Mouse (Mus musculus) liver, postnatal 0 days (tissue): ENCODE data around the gene Tsc22d1. TPM values are rescaled to one million over a fixed set of nuclear protein-coding genes. Genes with fewer than 3 reads are reported as not detected.

ENCODE experiments used
- ATAC-seq: fragments of 200-750 bp; cut with Nextera tagmentation; 2 replicates; pipeline ENCODE4 v1.8.0; 2017; ENCODE audit warnings: mild to moderate bottlenecking, moderate library complexity
- DNase-seq: peaks from one replicate; pipeline ENCODE4 v3.0.0-alpha.2; 2016
- H3K27ac ChIP-seq: fragments of 300-500 bp; sonication (generic); 2 replicates; pipeline ENCODE4 v1.5.1; 2014; ENCODE audit warnings: antibody characterized with exemption, moderate library complexity, mild to moderate bottlenecking, low read depth
- H3K27me3 ChIP-seq: fragments of 300-500 bp; sonication (generic); 2 replicates; pipeline ENCODE4 v1.6.1; 2014; ENCODE audit warnings: low read length, control low read depth, mixed read lengths; ENCODE audit not compliant: insufficient read depth
- H3K36me3 ChIP-seq: fragments of 300-500 bp; sonication (generic); replicated peaks from 2 replicates; pipeline ENCODE4 v1.6.1; 2014; ENCODE audit warnings: mild to moderate bottlenecking, control low read depth, low read length, moderate library complexity, mixed read lengths; ENCODE audit not compliant: insufficient read depth
- H3K4me1 ChIP-seq: fragments of 300-500 bp; sonication (generic); 2 replicates; pipeline ENCODE4 v1.6.1; 2014; ENCODE audit warnings: antibody characterized with exemption, mild to moderate bottlenecking, control low read depth; ENCODE audit not compliant: insufficient read depth
- H3K4me2 ChIP-seq: fragments of 300-500 bp; sonication (generic); 2 replicates; pipeline ENCODE4 v1.6.1; 2014; ENCODE audit warnings: low read depth, mild to moderate bottlenecking, low read length, moderate library complexity, mixed read lengths
- H3K4me3 ChIP-seq: fragments of 300-500 bp; sonication (generic); 2 replicates; pipeline ENCODE4 v1.5.1; 2014; ENCODE audit warnings: low read depth, low read length
- H3K9ac ChIP-seq: fragments of 300-500 bp; sonication (generic); replicated peaks from 2 replicates; pipeline ENCODE4 v1.6.1; 2014; ENCODE audit warnings: mild to moderate bottlenecking, moderate library complexity
- H3K9me3 ChIP-seq: fragments of 300-500 bp; sonication (generic); 2 replicates; pipeline ENCODE4 v1.6.1; 2016; ENCODE audit warnings: mild to moderate bottlenecking, control low read depth, low read length, mixed read lengths
- CTCF ChIP-seq: sonication (generic); IDR thresholded peaks from 2 replicates; pipeline ENCODE4 v1.5.1; 2016; ENCODE audit warnings: antibody characterized with exemption, low read depth
- EP300 ChIP-seq: IDR thresholded peaks from 2 replicates; pipeline ENCODE4 v1.6.1; 2016; ENCODE audit warnings: antibody characterized with exemption, low read depth, mild to moderate bottlenecking
- WGBS: fragments of 180-500 bp; shearing (Covaris S2); extraction: QIAGEN DNeasy Blood & Tissue Kit; methylation state at CpG from one replicate; pipeline ENCODE4 v1.1.7; 2014; ENCODE audit not compliant: insufficient replicate concordance; 5-methylcytosine and 5-hydroxymethylcytosine counted together
- polyA plus RNA-seq: library from polyadenylated mRNA; unstranded; fragments of >200 nt; fragmentation: Nextera tagmentation; extraction: Ambion mirVana; gene quantifications from 2 replicates; pipeline ENCODE4 v1.2.1, GENCODE M21; 2015

Gene Tsc22d1
- polyA plus RNA-seq, 1 experiment from 2014 or later: 137 TPM

DNA sequence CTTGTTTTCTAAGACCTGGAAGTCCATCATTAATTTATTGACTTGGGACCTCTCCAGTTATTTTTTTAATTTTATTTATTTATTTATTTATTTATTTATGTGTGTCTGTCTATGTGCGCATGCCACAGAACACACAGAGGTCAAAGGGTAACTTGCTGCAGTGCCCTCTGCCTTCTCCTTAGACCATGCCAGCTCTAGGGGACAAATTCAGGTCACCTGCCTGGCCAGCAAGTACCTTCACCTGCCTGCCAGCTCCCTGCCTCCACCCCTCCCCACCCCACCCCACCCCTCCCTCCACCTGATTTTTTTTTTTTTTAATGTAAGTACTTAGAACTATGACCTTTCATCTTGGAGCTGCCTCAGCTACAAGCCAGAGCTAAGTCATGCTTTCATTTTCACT is 68.9 kb downstream of the Tsc22d1 start:
- no peak for TF ChIP-seq EP300
- no peak for TF ChIP-seq CTCF
- H3K4me1 ChIP-seq: peaks cover 2% of the 10 kb centered on the region; the same call in 1 of the 2 replicates
- 86% methylated on average over 1 of the region's 1 CpGs for WGBS
- no peak overlapping the region for H3K9ac ChIP-seq
- H3K27ac ChIP-seq: no peak overlapping the region
- no peak overlapping the region for H3K4me3 ChIP-seq
- H3K4me2 ChIP-seq: no peak overlapping the region
- no peaks in the 10 kb centered on the region for H3K27me3 ChIP-seq
- DNase-seq (no peak), ATAC-seq (no peak)
- no peaks in the 10 kb centered on the region for H3K9me3 ChIP-seq
- no peaks in the 10 kb centered on the region for H3K36me3 ChIP-seq

DNA sequence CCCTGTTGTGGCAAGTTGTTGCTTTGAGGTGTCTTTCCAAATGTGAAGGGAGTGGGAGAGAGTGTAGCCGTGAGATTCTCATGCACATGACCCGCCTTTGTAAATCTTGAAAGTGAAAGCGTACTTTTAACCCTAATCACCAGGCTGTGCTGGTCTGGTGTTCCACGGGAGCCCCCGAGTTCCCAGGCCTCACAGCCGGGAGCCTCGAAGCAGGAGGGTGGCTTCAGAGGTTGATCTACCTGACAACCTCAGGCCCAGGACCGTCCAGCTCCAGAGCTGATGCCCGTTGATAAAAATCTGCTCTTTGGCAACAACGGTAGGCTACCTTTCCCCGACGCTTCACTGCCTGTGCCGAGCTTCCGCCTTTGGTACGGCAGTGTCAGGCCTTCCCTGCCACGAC is 72.8 kb downstream of the Tsc22d1 start:
- peak; percentile 33; the same call in 1 of the 2 replicates for ATAC-seq
- no peak for DNase-seq
- Histone ChIP-seq H3K27ac (peak overlapping the region; percentile 12; the same call in 1 of the 2 replicates), H3K4me3 (no peak overlapping the region), H3K4me1 (peaks cover 2% of the 10 kb centered on the region; the same call in 1 of the 2 replicates), H3K9me3 (no peaks in the 10 kb centered on the region), H3K36me3 (no peaks in the 10 kb centered on the region), H3K4me2 (peak overlapping the region; percentile 7; the same call in 1 of the 2 replicates), H3K27me3 (no peaks in the 10 kb centered on the region), H3K9ac (no peak overlapping the region; the same call in 1 of the 2 replicates)
- TF ChIP-seq CTCF (no peak), EP300 (no peak)
- WGBS: 75% methylated on average over 16 of the region's 16 CpGs

DNA sequence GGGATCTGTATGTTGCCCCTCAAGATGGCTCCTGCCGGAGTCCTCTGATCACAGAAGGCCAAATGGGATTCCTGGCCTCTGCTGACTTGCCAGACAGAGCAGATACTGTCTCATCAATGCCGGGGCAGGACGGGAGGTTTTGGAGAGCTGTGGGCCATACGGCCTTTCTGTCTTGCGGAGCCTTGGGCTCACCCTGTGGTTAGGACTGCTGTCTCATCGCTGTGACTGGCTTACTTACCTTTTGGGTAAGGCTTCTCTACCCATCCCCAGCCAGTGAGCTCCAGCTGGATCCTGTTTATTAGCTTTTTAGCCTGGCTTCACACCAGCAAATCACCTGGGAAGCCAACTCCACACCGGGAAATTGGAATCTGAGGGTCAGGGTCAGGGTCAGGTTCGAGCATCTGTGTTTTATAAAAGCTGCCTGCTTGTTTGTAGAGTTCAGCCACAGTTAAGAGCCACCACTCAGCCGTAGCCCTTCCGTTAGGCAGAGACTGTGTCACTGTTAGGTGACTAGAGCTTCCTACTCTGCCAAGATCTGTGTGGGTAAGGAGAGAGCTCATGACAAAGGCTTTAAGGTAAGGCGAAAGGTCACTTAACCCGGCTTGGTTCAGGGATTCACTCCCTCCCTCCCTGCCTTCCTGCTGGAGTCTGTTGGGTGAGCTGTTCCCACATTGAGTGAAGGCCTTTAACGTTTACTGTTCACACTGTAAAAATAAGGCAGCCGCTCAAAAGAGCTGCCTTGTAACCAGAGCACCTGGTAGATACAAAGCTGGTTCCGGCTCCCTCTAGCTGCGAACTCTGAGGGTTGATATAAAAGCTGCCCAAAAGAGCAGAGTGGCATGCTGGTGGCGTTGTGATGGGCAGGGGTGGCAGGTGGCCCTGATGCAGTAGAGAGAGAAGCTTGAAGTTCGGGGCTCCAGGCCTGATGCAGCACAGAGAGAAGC is 73.6 kb downstream of the Tsc22d1 start:
- H3K36me3 ChIP-seq: no peaks in the 10 kb centered on the region
- H3K9me3 ChIP-seq: no peaks in the 10 kb centered on the region
- no peak overlapping the region; the same call in 1 of the 2 replicates for H3K9ac ChIP-seq
- 66% methylated on average over 18 of the region's 18 CpGs for WGBS
- H3K4me2 ChIP-seq: peak overlapping the region; percentile 14; the same call in 1 of the 2 replicates
- no peak for DNase-seq
- H3K27me3 ChIP-seq: no peaks in the 10 kb centered on the region
- H3K4me3 ChIP-seq: no peak overlapping the region
- ATAC-seq: peak; percentile 27; the same call in 1 of the 2 replicates
- H3K27ac ChIP-seq: peak overlapping the region; percentile 12; the same call in 1 of the 2 replicates
- H3K4me1 ChIP-seq: peaks cover 2% of the 10 kb centered on the region; the same call in 1 of the 2 replicates
- TF ChIP-seq CTCF (peak; percentile 23; the same call in 1 of the 2 replicates), EP300 (no peak)

- ATAC-seq (no peak), DNase-seq (no peak)
- H3K4me2 ChIP-seq: no peak overlapping the region
- WGBS: 76% methylated on average over 2 of the region's 2 CpGs
- no peak overlapping the region for H3K4me3 ChIP-seq
- H3K9me3 ChIP-seq: no peaks in the 10 kb centered on the region
- H3K9ac ChIP-seq: no peak overlapping the region
- H3K27me3 ChIP-seq: no peaks in the 10 kb centered on the region
- no peak overlapping the region for H3K27ac ChIP-seq
- H3K4me1 ChIP-seq: peaks cover 2% of the 10 kb centered on the region; the same call in 1 of the 2 replicates
- no peak for TF ChIP-seq CTCF
- no peak for TF ChIP-seq EP300
- no peaks in the 10 kb centered on the region for H3K36me3 ChIP-seq
Measured at GRCm38 (mm10) chr14:76489128-76489527, 74.4 kb downstream of the Tsc22d1 start.

DNA sequence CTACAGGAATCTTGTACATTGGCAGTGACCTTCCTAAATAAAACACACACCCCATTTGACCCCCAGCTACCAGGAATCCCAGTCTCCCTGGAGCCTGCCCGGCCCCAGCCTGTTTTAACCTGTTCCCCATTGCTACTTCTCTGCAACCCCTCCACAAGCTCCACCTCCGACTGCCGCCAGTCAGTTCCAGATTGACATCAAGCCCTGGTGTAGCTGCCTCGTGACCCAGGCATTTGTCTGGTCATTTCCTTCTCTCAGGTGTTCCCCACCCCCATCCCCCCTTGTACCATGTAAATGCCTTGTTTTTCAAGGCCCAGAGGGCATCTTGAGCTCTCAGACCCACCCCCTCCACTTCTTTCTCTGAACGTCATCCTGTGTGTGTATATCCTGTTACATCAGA is 80.3 kb downstream of the Tsc22d1 start:
- H3K9ac ChIP-seq: no peak overlapping the region
- no peak for DNase-seq
- H3K4me1 ChIP-seq: no peaks in the 10 kb centered on the region
- H3K36me3 ChIP-seq: no peaks in the 10 kb centered on the region
- no peak for ATAC-seq
- no peak for TF ChIP-seq CTCF
- TF ChIP-seq EP300: no peak
- H3K27ac ChIP-seq: no peak overlapping the region
- no peak overlapping the region for H3K4me2 ChIP-seq
- H3K27me3 ChIP-seq: no peaks in the 10 kb centered on the region
- H3K9me3 ChIP-seq: no peaks in the 10 kb centered on the region
- H3K4me3 ChIP-seq: no peak overlapping the region
- WGBS: 51% methylated on average over 5 of the region's 5 CpGs

GRCm38 (mm10) chr14:76497187-76497586 is 82.4 kb downstream of the Tsc22d1 start:
- H3K4me1 ChIP-seq: no peaks in the 10 kb centered on the region
- ATAC-seq (no peak), DNase-seq (no peak)
- TF ChIP-seq CTCF (no peak), EP300 (no peak)
- H3K9me3 ChIP-seq: no peaks in the 10 kb centered on the region
- no peaks in the 10 kb centered on the region for H3K36me3 ChIP-seq
- no peak overlapping the region for H3K4me2 ChIP-seq
- no peak overlapping the region for H3K9ac ChIP-seq
- WGBS: 80% methylated on average over 9 of the region's 9 CpGs
- H3K4me3 ChIP-seq: no peak overlapping the region
- H3K27ac ChIP-seq: no peak overlapping the region
- H3K27me3 ChIP-seq: no peaks in the 10 kb centered on the region
